Mouse (Mus musculus) heart, embryonic 13.5 days (tissue): Measurements from ENCODE around the gene Gm4756. TPM values are rescaled to one million over a fixed set of nuclear protein-coding genes. Genes with fewer than 3 reads are reported as not detected.

Source experiments
- ATAC-seq: fragments of 200-750 bp; cut with Nextera tagmentation; 2 replicates; pipeline ENCODE4 v1.8.0; 2017; ENCODE audit warnings: moderate TSS enrichment; ENCODE audit not compliant: insufficient number of reproducible peaks, low FRiP score, low TSS enrichment; ENCODE audit errors: extremely low read depth
- H3K27ac ChIP-seq: fragments of 300-500 bp; sonication (generic); replicated peaks from 2 replicates; pipeline ENCODE4 v1.5.1; 2015; ENCODE audit warnings: moderate library complexity, mild to moderate bottlenecking, inconsistent platforms
- H3K27me3 ChIP-seq: fragments of 300-500 bp; sonication (generic); replicated peaks from 2 replicates; pipeline ENCODE4 v1.6.1; 2015; ENCODE audit warnings: mild to moderate bottlenecking, inconsistent platforms
- H3K36me3 ChIP-seq: fragments of 300-500 bp; sonication (generic); 2 replicates; pipeline ENCODE4 v1.6.1; 2015; ENCODE audit warnings: mild to moderate bottlenecking, inconsistent platforms
- H3K4me1 ChIP-seq: fragments of 300-500 bp; sonication (generic); 2 replicates; pipeline ENCODE4 v1.6.1; 2015; ENCODE audit warnings: inconsistent platforms
- H3K4me2 ChIP-seq: fragments of 300-500 bp; sonication (generic); 2 replicates; pipeline ENCODE4 v1.6.1; 2015; ENCODE audit warnings: inconsistent platforms, mild to moderate bottlenecking, moderate library complexity
- H3K4me3 ChIP-seq: fragments of 300-500 bp; sonication (generic); 2 replicates; pipeline ENCODE4 v1.5.1; 2015; ENCODE audit warnings: moderate library complexity, mild to moderate bottlenecking, inconsistent platforms
- H3K9ac ChIP-seq: fragments of 300-500 bp; sonication (generic); 2 replicates; pipeline ENCODE4 v1.6.1; 2015; ENCODE audit warnings: inconsistent platforms, mild to moderate bottlenecking, moderate library complexity
- H3K9me3 ChIP-seq: fragments of 300-500 bp; sonication (generic); 2 replicates; pipeline ENCODE4 v1.6.1; 2016; ENCODE audit warnings: inconsistent platforms
- WGBS: fragments of 180-500 bp; shearing (Covaris S2); methylation state at CpG from one replicate; pipeline ENCODE4 v1.1.7; 2015; ENCODE audit warnings: mixed read lengths; 5-methylcytosine and 5-hydroxymethylcytosine counted together
- polyA plus RNA-seq: library from polyadenylated mRNA; unstranded; fragments of >200 nt; fragmentation: Nextera tagmentation; extraction: Ambion mirVana; gene quantifications from 2 replicates; pipeline ENCODE4 v1.2.1, GENCODE M21; 2015

The Gm4756 gene
- polyA plus RNA-seq, 1 experiment from 2014 or later, result not detected

- Histone ChIP-seq H3K9ac (no peak overlapping the region), H3K4me3 (no peak overlapping the region), H3K27ac (no peak overlapping the region), H3K4me1 (no peaks in the 10 kb centered on the region), H3K9me3 (peaks cover 8% of the 10 kb centered on the region), H3K27me3 (no peaks in the 10 kb centered on the region), H3K36me3 (peaks cover 4% of the 10 kb centered on the region; the same call in 1 of the 2 replicates), H3K4me2 (no peak overlapping the region)
- ATAC-seq, result no peak
- 86% methylated on average over 3 of the region's 3 CpGs for WGBS
These were observed 67.4 kb downstream of the Gm4756 start for GRCm38 (mm10) chr12:72582021-72582420.

- H3K27ac ChIP-seq, result no peak overlapping the region
- no peaks in the 10 kb centered on the region for H3K9me3 ChIP-seq
- no peak for ATAC-seq
- H3K36me3 ChIP-seq, result peaks cover 4% of the 10 kb centered on the region
- H3K4me1 ChIP-seq, result no peaks in the 10 kb centered on the region
- no peak overlapping the region for H3K4me3 ChIP-seq
- WGBS, result 67% methylated on average over 4 of the region's 4 CpGs
- no peaks in the 10 kb centered on the region for H3K27me3 ChIP-seq
- no peak overlapping the region for H3K4me2 ChIP-seq
- H3K9ac ChIP-seq, result no peak overlapping the region
These were observed 85.1 kb downstream of the Gm4756 start for GRCm38 (mm10) chr12:72564281-72564795.

GRCm38 (mm10) chr12:72554347-72554746, 95.1 kb downstream of the Gm4756 start:
- no peak overlapping the region for H3K4me2 ChIP-seq
- no peak overlapping the region for H3K9ac ChIP-seq
- peaks cover 7% of the 10 kb centered on the region; the same call in 1 of the 2 replicates for H3K36me3 ChIP-seq
- no peak overlapping the region for H3K4me3 ChIP-seq
- no peaks in the 10 kb centered on the region for H3K9me3 ChIP-seq
- no peak for ATAC-seq
- no peaks in the 10 kb centered on the region for H3K27me3 ChIP-seq
- no peak overlapping the region for H3K27ac ChIP-seq
- 63% methylated on average over 4 of the region's 4 CpGs for WGBS
- no peaks in the 10 kb centered on the region for H3K4me1 ChIP-seq

GRCm38 (mm10) chr12:72538571-72538970, 110.9 kb downstream of the Gm4756 start:
- Histone ChIP-seq H3K27me3 (no peaks in the 10 kb centered on the region), H3K9me3 (no peaks in the 10 kb centered on the region), H3K9ac (no peak overlapping the region), H3K4me3 (no peak overlapping the region), H3K4me1 (peaks cover 8% of the 10 kb centered on the region), H3K4me2 (no peak overlapping the region), H3K36me3 (peaks cover 26% of the 10 kb centered on the region), H3K27ac (no peak overlapping the region)
- 79% methylated on average over 10 of the region's 10 CpGs for WGBS
- no peak for ATAC-seq

GRCm38 (mm10) chr12:72536021-72536597, 113.4 kb downstream of the Gm4756 start, which contains the start of gene Pcnx4:
Pcnx4 (plus strand) TSS chr12:72536383.
- ATAC-seq, result peak; percentile 100

GRCm38 (mm10) chr12:72535599-72535998, 113.9 kb downstream of the Gm4756 start:
- 45% methylated on average over 3 of the region's 3 CpGs for WGBS
- no peak for ATAC-seq
- H3K4me2 ChIP-seq, result peak overlapping the region; percentile 81
- H3K9ac ChIP-seq, result peak overlapping the region; percentile 75
- peaks cover 6% of the 10 kb centered on the region for H3K36me3 ChIP-seq
- no peaks in the 10 kb centered on the region for H3K27me3 ChIP-seq
- H3K27ac ChIP-seq, result peak overlapping the region; percentile 53
- peak overlapping the region; percentile 81 for H3K4me3 ChIP-seq
- peaks cover 8% of the 10 kb centered on the region for H3K4me1 ChIP-seq
- H3K9me3 ChIP-seq, result no peaks in the 10 kb centered on the region

More at GRCm38 (mm10) chr12:72536021-72536597, 113.4 kb downstream of the Gm4756 start, which contains the start of gene Pcnx4:
- Histone ChIP-seq H3K9me3 (no peaks in the 10 kb centered on the region), H3K9ac (peak within 1 kb of the TSS; percentile 86), H3K4me1 (peaks cover 8% of the 10 kb centered on the region), H3K4me3 (peak within 1 kb of the TSS; percentile 81), H3K27me3 (no peaks in the 10 kb centered on the region), H3K36me3 (peaks cover 6% of the 10 kb centered on the region), H3K27ac (peak within 1 kb of the TSS; percentile 63), H3K4me2 (peak within 1 kb of the TSS; percentile 81)
- under 1% methylated on average over 45 of the region's 45 CpGs for WGBS

GRCm38 (mm10) chr12:72533986-72534385, 115.5 kb downstream of the Gm4756 start:
- Histone ChIP-seq H3K9ac (no peak overlapping the region), H3K27me3 (no peaks in the 10 kb centered on the region), H3K4me3 (no peak overlapping the region), H3K27ac (no peak overlapping the region), H3K4me2 (no peak overlapping the region), H3K36me3 (no peaks in the 10 kb centered on the region), H3K9me3 (peaks cover 7% of the 10 kb centered on the region; the same call in 1 of the 2 replicates), H3K4me1 (peaks cover 8% of the 10 kb centered on the region)
- ATAC-seq, result no peak
- 74% methylated on average over 6 of the region's 6 CpGs for WGBS

- WGBS, result 60% methylated on average over 7 of the region's 7 CpGs
- Histone ChIP-seq H3K27me3 (no peaks in the 10 kb centered on the region), H3K4me2 (no peak overlapping the region), H3K9me3 (peaks cover 7% of the 10 kb centered on the region; the same call in 1 of the 2 replicates), H3K4me3 (no peak overlapping the region), H3K4me1 (peaks cover 8% of the 10 kb centered on the region), H3K27ac (no peak overlapping the region), H3K9ac (no peak overlapping the region), H3K36me3 (no peaks in the 10 kb centered on the region)
- no peak for ATAC-seq
These were observed 117.2 kb downstream of the Gm4756 start for GRCm38 (mm10) chr12:72532303-72532702.

Other genes with a start within 250 kb of the Gm4756 start
- 15.8 and 16.0 TPM in 2 replicates for gene Rtn1, start 240.6 kb downstream of the Gm4756 start, polyA plus RNA-seq
- gene Lrrc9, start 207.8 kb downstream of the Gm4756 start, polyA plus RNA-seq, result 0.79 and 1.0 TPM in 2 replicates
- gene Pcnx4, start 113.3 kb downstream of the Gm4756 start, polyA plus RNA-seq, result 6.2 and 6.9 TPM in 2 replicates
- gene Dhrs7, start 15.2 kb upstream of the Gm4756 start, polyA plus RNA-seq, result 53.1 and 58.7 TPM in 2 replicates
- 35.9 and 43.5 TPM in 2 replicates for gene Ppm1a, start 107.8 kb upstream of the Gm4756 start, polyA plus RNA-seq